Mouse (Mus musculus): ENCODE results near the gene Nt5c3.

Nt5c3 gene

GRCm38 (mm10) chr6:56835532-56835931, 88.2 kb downstream of the Nt5c3 start:
- DNase-seq (ENCODE audit: low spot score in 2 of 2) = no peak

GRCm38 (mm10) chr6:56834769-56835168, 89.0 kb downstream of the Nt5c3 start:
- no peak for DNase-seq (ENCODE audit: low spot score in 2 of 2)

- DNase-seq (ENCODE audit: low spot score in 2 of 2) = no peak
Measured at GRCm38 (mm10) chr6:56832830-56833229, 90.9 kb downstream of the Nt5c3 start.

GRCm38 (mm10) chr6:56832407-56832796, 91.3 kb downstream of the Nt5c3 start:
- peak in 1 of 2 experiments; percentile 3 for DNase-seq (ENCODE audit: low spot score in 2 of 2)

Measured in urinary bladder, postnatal 36 days (tissue).